Mouse (Mus musculus) liver, adult (tissue): ENCODE results near the gene Olfr1322.

Experiments
- GATA4 ChIP-seq: IDR thresholded peaks from 2 replicates; pipeline ENCODE4 v1.6.1; 2014; ENCODE audit warnings: mild to moderate bottlenecking, low read length; ENCODE audit not compliant: insufficient replicate concordance

The Olfr1322 gene

DNA sequence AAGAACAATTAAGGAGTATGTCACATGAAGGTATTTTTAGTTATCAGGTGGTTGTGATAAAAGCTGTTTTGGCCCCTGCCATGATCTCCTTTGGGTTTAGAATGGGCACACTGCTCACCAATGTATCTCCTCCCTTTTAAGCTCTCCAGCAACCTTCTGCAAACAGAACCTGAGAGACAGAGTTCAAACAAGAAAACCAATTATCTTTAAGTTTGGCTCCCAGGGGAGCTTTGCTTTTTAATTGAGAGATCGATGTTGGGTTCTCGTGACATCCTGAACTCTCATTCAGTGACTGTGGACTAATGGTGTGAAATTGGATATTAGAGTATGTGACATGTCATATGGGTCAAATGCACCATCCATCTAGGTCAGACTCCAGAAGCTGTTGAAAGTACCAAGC lies at the start of gene Olfr1322:
Olfr1322 (minus strand) TSS at position 101 of the 400 bp plus-strand sequence.
- TF ChIP-seq GATA4 = no peak

DNA sequence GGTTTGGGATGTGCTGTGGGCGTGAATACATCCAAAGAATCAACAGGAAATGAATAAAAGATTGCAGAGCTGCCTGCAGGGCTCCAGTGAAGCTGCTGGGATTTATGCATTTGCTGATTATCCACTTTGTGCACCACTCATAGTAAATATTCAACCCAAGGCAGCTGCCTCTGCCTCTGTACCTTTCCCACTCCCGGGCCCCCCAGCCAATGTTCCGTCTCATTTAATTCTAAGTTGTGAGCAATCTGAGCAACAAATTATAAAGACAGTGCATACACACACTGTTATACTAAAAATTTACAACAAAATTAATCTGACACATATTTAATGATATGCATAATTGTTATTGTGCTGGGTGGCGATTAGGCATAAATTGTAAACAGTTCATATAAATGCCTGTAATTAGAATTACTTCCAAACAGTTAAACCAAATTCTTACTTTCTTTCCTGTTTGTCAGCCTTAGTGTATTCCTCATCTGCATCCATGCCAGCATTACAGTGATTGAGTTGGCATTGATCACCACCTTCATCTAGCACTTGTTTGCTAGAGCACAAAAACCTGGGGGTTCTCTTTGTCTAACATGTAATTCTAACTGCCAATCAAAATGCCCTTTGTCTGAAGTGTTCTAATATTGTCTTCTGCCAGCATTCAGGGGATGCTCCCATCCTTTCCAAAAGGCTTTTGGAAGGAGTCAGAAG lies 13.5 kb downstream of the Olfr1322 start:
- no peak for TF ChIP-seq GATA4
